Mouse (Mus musculus) small intestine, adult 2 months (tissue): ENCODE results near the gene Rplp0.

Source experiments
- CTCF ChIP-seq: fragments of 200-500 bp; IDR thresholded peaks from 2 replicates; pipeline ENCODE4 v1.5.1; 2012; ENCODE audit warnings: low read depth, mild to moderate bottlenecking, control low read depth, inconsistent platforms, low read length, moderate library complexity, mixed read lengths; ENCODE audit not compliant: insufficient replicate concordance, insufficient read length; ENCODE audit errors: extremely low read depth
- POLR2A ChIP-seq: fragments of 200-500 bp; IDR thresholded peaks from 2 replicates; pipeline ENCODE4 v1.6.1; 2012; ENCODE audit warnings: low read depth, mild to moderate bottlenecking, control low read depth, inconsistent platforms, low read length, moderate library complexity

GRCm38 (mm10) chr5:115514896-115515587 is 44.2 kb upstream of the Rplp0 start:
- no peak for TF ChIP-seq POLR2A
- TF ChIP-seq CTCF: no peak
